Mouse (Mus musculus) liver, embryonic 14.5 days (tissue): ENCODE results near the gene Ntsr2. TPM values are rescaled to one million over a fixed set of nuclear protein-coding genes. Genes with fewer than 3 reads are reported as not detected.
A peak's percentile ranks its signal among the peaks of the same experiment; 100 is the strongest.

Source experiments
- ATAC-seq: fragments of 200-750 bp; cut with Nextera tagmentation; 2 replicates; pipeline ENCODE4 v1.8.0; 2017; ENCODE audit warnings: moderate number of reproducible peaks, mild to moderate bottlenecking, moderate library complexity; ENCODE audit not compliant: insufficient read depth
- DNase-seq, 3 experiments: peaks; one replicate each; pipeline ENCODE4 v3.0.0-alpha.2; 2012 to 2013; ENCODE audit warnings: low read depth in 3 of 3, low spot score in 3 of 3
- H3K27ac ChIP-seq: fragments of 300-500 bp; sonication (generic); 2 replicates; pipeline ENCODE4 v1.5.1; 2014; ENCODE audit warnings: moderate library complexity, mild to moderate bottlenecking, control low read depth, inconsistent platforms
- H3K27me3 ChIP-seq: fragments of 300-500 bp; sonication (generic); 2 replicates; pipeline ENCODE4 v1.6.1; 2014; ENCODE audit warnings: mild to moderate bottlenecking, low read length, moderate library complexity; ENCODE audit not compliant: control insufficient read depth, insufficient read depth
- H3K36me3 ChIP-seq: fragments of 300-500 bp; sonication (generic); replicated peaks from 2 replicates; pipeline ENCODE4 v1.6.1; 2014; ENCODE audit warnings: low read depth; ENCODE audit not compliant: control insufficient read depth, insufficient read depth
- H3K4me1 ChIP-seq, 2 experiments: fragments of 200-500 bp in 1 of 2; fragments of 300-500 bp in 1 of 2; sonication (generic) in 1 of 2; replicated peaks; 2 replicates each; pipeline ENCODE4 v1.6.1; 2012 to 2014; ENCODE audit warnings: antibody characterized with exemption in 1 of 2, inconsistent platforms in 1 of 2, low read length in 1 of 2; ENCODE audit not compliant: control insufficient read depth in 2 of 2, insufficient read depth in 2 of 2
- H3K4me2 ChIP-seq: fragments of 300-500 bp; sonication (generic); 2 replicates; pipeline ENCODE4 v1.6.1; 2014; ENCODE audit warnings: low read depth, mild to moderate bottlenecking, control low read depth, moderate library complexity
- H3K4me3 ChIP-seq, 2 experiments: fragments of 200-500 bp in 1 of 2; fragments of 300-500 bp in 1 of 2; sonication (generic) in 1 of 2; 2 replicates each; pipeline ENCODE4 v1.5.1; 2012 to 2014; ENCODE audit warnings: low read depth in 2 of 2, low read length in 2 of 2, mild to moderate bottlenecking in 2 of 2, control low read depth in 1 of 2, inconsistent platforms in 1 of 2, moderate library complexity in 1 of 2; ENCODE audit not compliant: insufficient read depth in 1 of 2
- H3K9ac ChIP-seq: fragments of 300-500 bp; sonication (generic); replicated peaks from 2 replicates; pipeline ENCODE4 v1.6.1; 2014; ENCODE audit warnings: mild to moderate bottlenecking, control low read depth, moderate library complexity
- H3K9me3 ChIP-seq: fragments of 300-500 bp; sonication (generic); 2 replicates; pipeline ENCODE4 v1.6.1; 2016; ENCODE audit warnings: low read length, mixed read lengths; ENCODE audit not compliant: control insufficient read depth
- CTCF ChIP-seq: IDR thresholded peaks from 2 replicates; pipeline ENCODE4 v1.5.1; 2016; ENCODE audit warnings: antibody characterized with exemption, low read depth, control low read depth
- EP300 ChIP-seq: IDR thresholded peaks from 2 replicates; pipeline ENCODE4 v1.6.1; 2016; ENCODE audit warnings: antibody characterized with exemption, low read depth
- whole genome bisulfite sequencing: fragments of 180-500 bp; shearing (Covaris S2); extraction: QIAGEN DNeasy Blood & Tissue Kit; methylation state at CpG from one replicate; pipeline ENCODE4 v1.1.7; 2014; ENCODE audit not compliant: insufficient replicate concordance; 5-methylcytosine and 5-hydroxymethylcytosine counted together
- polyA plus RNA-seq, 2 experiments: library from polyadenylated mRNA; depleted of rRNA in 1 of 2; stranded (reverse) in 1 of 2; unstranded in 1 of 2; fragments of >200 nt; fragmentation: Nextera tagmentation in 1 of 2; extraction: Ambion mirVana in 1 of 2; gene quantifications; 2 replicates each; pipeline versions ENCODE4 v1.2.1 to v1.2.3; 2012 to 2014

The Ntsr2 gene
- polyA plus RNA-seq, 2 experiments: not detected

DNA sequence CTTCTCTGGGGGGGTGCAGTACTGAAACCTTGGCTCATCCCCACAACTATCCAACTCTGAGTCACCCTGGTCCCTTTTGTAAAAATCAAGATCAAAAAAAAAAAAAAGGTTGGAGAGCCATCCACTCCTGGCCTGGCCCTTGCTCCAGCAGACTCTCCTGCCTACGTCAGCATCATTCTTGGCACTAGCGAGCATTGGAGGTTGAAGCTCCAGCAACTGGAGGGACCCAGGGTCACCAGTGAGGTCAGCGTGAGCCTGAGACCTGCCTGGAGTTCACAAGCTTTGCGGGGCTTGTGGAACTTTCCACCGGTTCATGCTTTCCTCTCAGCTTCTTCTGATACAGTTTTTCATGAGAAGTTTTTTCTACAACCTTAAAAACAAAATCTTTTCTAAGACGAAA lies 13.1 kb upstream of the Ntsr2 start:
- no peaks in the 10 kb centered on the region for H3K4me1 ChIP-seq
- ATAC-seq: no peak
- DNase-seq: no peak
- H3K4me2 ChIP-seq: no peak overlapping the region
- no peaks in the 10 kb centered on the region for H3K36me3 ChIP-seq
- TF ChIP-seq CTCF (no peak), EP300 (no peak)
- H3K27me3 ChIP-seq: no peaks in the 10 kb centered on the region
- no peaks in the 10 kb centered on the region for H3K9me3 ChIP-seq
- H3K9ac ChIP-seq: no peak overlapping the region
- no peak overlapping the region for H3K4me3 ChIP-seq
- 63% methylated on average over 6 of the region's 6 CpGs for WGBS
- no peak overlapping the region for H3K27ac ChIP-seq

DNA sequence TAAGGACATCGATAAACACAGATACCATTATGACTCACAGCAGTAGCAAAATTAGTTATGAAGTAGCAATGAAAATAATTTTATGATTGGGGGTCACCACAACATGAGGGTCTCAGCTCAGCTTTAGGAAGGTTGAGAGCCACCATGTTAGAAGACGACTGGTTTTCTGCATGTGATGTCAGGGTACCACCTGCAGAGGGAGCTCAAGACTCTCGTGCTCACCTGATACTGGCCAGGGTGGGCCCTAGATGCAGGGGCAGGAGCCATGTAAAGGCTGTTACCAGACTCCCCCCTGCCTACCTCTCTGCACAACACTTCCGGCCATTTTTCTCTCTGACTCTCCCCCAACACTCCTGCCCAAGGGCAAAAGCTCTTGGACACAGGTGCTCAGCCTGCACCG lies 11.2 kb upstream of the Ntsr2 start:
- H3K4me2 ChIP-seq: no peak overlapping the region
- ATAC-seq: no peak
- WGBS: 46% methylated on average over 5 of the region's 5 CpGs
- TF ChIP-seq EP300 (no peak), CTCF (peak; percentile 55)
- no peaks in the 10 kb centered on the region for H3K36me3 ChIP-seq
- H3K4me1 ChIP-seq: no peaks in the 10 kb centered on the region
- no peak overlapping the region for H3K27ac ChIP-seq
- no peak for DNase-seq
- H3K27me3 ChIP-seq: no peaks in the 10 kb centered on the region
- H3K4me3 ChIP-seq: no peak overlapping the region
- H3K9me3 ChIP-seq: no peaks in the 10 kb centered on the region
- no peak overlapping the region for H3K9ac ChIP-seq

DNA sequence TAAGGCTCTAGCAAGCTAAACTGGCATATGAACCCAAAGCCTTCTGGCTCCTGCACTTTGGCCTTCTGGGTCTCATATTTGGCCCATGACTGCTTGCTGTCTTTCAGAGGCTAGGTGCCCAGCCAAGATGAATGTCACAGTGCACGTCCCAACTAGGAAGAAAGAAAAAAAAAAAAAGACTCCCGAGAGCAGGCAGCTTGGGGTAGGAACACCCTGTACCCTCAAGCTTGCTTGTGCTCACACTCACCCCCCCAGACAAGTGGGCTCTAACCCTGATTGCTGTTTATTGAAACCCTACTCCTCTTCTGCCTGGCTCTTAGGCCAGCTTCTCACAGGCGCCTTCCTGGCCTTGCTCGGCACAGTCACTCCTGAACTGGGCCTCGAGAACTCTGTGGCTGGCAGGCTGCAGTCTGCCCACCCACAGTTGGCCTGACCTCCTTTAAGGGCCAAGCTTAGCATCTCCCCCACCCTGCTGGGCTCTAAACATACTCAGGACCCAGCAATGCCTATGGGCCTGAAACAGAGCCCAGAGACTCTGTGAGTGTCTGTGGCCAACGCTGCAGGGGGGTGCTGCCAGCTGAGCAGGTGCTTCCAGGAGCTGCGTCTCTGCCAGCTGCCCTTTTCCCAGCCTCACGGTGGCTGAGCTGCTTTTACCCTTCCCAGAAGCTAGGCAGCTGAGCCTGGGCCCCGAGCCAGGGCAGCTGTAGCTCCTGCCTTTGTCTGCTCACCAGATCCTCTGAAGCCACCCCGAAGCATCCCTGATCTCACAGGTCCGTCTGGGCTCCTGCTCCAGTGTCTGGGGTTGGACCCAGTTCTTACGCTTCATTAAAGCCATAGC lies 9.5 kb upstream of the Ntsr2 start:
- Histone ChIP-seq H3K27ac (no peak overlapping the region), H3K9me3 (no peaks in the 10 kb centered on the region), H3K4me3 (no peak overlapping the region), H3K36me3 (no peaks in the 10 kb centered on the region), H3K27me3 (no peaks in the 10 kb centered on the region), H3K9ac (no peak overlapping the region), H3K4me2 (no peak overlapping the region), H3K4me1 (no peaks in the 10 kb centered on the region)
- 54% methylated on average over 12 of the region's 12 CpGs for WGBS
- no peak for TF ChIP-seq CTCF
- TF ChIP-seq EP300: no peak
- DNase-seq (no peak), ATAC-seq (no peak)

DNA sequence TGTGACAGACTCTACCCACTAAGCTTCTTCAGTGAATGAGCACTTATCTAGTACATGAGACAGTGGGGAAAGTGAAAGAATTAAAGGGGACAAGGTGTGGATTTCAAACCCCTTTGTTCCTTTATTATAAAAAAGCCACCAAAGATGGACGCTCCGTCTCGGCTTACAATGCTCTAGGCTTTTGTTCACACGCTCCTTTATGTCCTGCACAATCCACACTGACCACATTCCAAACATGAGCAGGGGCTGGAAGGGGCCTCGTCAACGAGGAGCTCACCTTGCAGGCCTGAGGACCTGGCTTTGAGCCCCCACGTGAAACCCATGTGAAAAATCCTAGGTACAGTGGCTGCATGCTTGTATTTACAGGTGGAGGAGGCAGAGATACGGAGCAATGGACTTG lies 8.5 kb upstream of the Ntsr2 start:
- WGBS: 50% methylated on average over 8 of the region's 8 CpGs
- no peak for ATAC-seq

DNA sequence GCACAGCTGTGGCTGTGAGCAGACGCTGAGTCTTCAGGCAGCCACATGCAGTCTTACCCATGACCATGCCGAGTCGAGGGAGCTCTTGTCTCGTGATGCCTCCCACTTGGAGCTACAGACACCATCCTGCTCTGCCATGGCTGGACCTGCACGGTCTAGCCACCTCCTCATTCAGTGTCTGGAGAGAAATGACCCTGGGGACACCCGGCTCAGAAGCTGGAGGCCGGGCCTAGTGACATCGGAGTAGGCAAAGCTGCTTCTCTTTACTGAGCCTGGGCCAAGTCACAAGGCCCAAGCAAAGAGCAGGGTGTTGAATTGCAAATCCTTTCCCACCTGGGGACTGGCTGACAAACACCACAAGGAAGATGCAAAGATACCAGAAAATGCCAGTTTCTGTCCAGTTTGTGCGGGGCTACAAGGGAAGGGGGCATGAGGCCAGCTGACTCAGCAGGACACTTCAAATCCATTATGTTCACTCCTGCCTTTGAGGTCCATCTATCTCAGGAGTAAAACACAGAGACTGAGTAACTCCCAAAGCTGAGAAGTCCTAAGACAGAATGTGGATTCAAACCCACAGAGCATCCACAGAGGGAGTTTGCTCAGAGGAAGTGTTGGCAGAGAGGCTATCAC lies 6.3 kb upstream of the Ntsr2 start:
- 41% methylated on average over 9 of the region's 9 CpGs for WGBS

More for the DNA sequence above, 8.5 kb upstream of the Ntsr2 start:
- H3K9me3 ChIP-seq: no peaks in the 10 kb centered on the region
- DNase-seq: no peak
- no peak overlapping the region for H3K27ac ChIP-seq
- no peaks in the 10 kb centered on the region for H3K36me3 ChIP-seq
- TF ChIP-seq CTCF (no peak), EP300 (no peak)
- no peaks in the 10 kb centered on the region for H3K27me3 ChIP-seq
- H3K4me3 ChIP-seq: no peak overlapping the region
- no peak overlapping the region for H3K4me2 ChIP-seq
- H3K4me1 ChIP-seq: no peaks in the 10 kb centered on the region
- H3K9ac ChIP-seq: no peak overlapping the region

More for the DNA sequence above, 6.3 kb upstream of the Ntsr2 start:
- no peak for TF ChIP-seq EP300
- no peak for TF ChIP-seq CTCF
- Histone ChIP-seq H3K9me3 (no peaks in the 10 kb centered on the region), H3K9ac (no peak overlapping the region), H3K4me2 (no peak overlapping the region), H3K4me1 (no peaks in the 10 kb centered on the region), H3K4me3 (no peak overlapping the region), H3K27me3 (no peaks in the 10 kb centered on the region), H3K27ac (no peak overlapping the region), H3K36me3 (no peaks in the 10 kb centered on the region)
- no peak for ATAC-seq
- no peak for DNase-seq
